Mouse (Mus musculus) limb, embryonic 12.5 days (tissue): ENCODE measurements around the gene Traf1. TPM values are rescaled to one million over a fixed set of nuclear protein-coding genes. Genes with fewer than 3 reads are reported as not detected.

Experiments
- ATAC-seq: fragments of 200-750 bp; cut with Nextera tagmentation; 2 replicates; pipeline ENCODE4 v1.8.0; 2017; ENCODE audit warnings: low read depth, moderate TSS enrichment; ENCODE audit not compliant: insufficient number of reproducible peaks, insufficient read depth, low FRiP score, low TSS enrichment
- H3K27ac ChIP-seq: fragments of 300-500 bp; sonication (generic); 2 replicates; pipeline ENCODE4 v1.5.1; 2016; ENCODE audit warnings: mild to moderate bottlenecking, moderate library complexity
- H3K27me3 ChIP-seq: fragments of 300-500 bp; sonication (generic); 2 replicates; pipeline ENCODE4 v1.6.1; 2016; ENCODE audit warnings: mild to moderate bottlenecking, moderate library complexity
- H3K36me3 ChIP-seq: fragments of 300-500 bp; sonication (generic); 2 replicates; pipeline ENCODE4 v1.6.1; 2016; ENCODE audit warnings: mild to moderate bottlenecking, moderate library complexity
- H3K4me1 ChIP-seq: fragments of 300-500 bp; sonication (generic); replicated peaks from 2 replicates; pipeline ENCODE4 v1.6.1; 2016
- H3K4me2 ChIP-seq: fragments of 300-500 bp; sonication (generic); 2 replicates; pipeline ENCODE4 v1.6.1; 2016; ENCODE audit warnings: mild to moderate bottlenecking, moderate library complexity
- H3K4me3 ChIP-seq: fragments of 300-500 bp; sonication (generic); replicated peaks from 2 replicates; pipeline ENCODE4 v1.5.1; 2016; ENCODE audit warnings: mild to moderate bottlenecking
- H3K9ac ChIP-seq: fragments of 300-500 bp; sonication (generic); replicated peaks from 2 replicates; pipeline ENCODE4 v1.6.1; 2016; ENCODE audit warnings: mild to moderate bottlenecking, moderate library complexity
- H3K9me3 ChIP-seq: fragments of 300-500 bp; sonication (generic); 2 replicates; pipeline ENCODE4 v1.6.1; 2016; ENCODE audit warnings: mild to moderate bottlenecking, moderate library complexity
- WGBS: fragments of 180-500 bp; shearing (Covaris S2); methylation state at CpG from one replicate; pipeline ENCODE4 v1.1.7; 2016; 5-methylcytosine and 5-hydroxymethylcytosine counted together
- polyA plus RNA-seq: library from polyadenylated mRNA; unstranded; fragments of >200 nt; fragmentation: Nextera tagmentation; extraction: Ambion mirVana; gene quantifications from 2 replicates; pipeline ENCODE4 v1.2.1, GENCODE M21; 2016

Traf1 gene
- polyA plus RNA-seq = 0.58 and 0.61 TPM in 2 replicates

DNA sequence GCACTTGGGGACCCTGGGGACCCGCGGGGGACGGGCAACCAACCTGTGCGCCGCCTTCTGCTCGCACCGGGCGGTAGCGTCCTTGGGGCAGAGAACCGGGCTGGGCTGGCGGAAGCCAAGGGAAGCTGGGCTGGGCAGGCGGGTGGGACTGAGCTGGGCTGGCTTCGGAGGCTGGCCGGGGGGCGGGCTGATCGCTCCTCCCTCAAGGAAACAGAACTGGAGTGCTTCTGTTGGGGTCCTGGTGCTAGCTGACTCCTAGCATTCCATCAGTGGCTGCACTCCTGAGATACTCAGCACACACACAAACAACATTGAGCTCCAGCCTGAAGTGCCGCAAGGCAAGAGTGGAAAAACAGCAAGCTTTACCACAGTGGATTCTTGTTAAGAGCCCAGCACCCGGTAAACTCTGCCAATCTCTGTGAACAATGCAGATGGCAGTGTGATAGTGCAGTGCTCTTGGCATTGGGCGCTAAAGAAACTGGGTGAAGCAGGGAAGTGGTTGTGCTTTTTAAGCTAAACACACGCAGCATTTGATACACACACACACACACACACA, at the start of gene Traf1:
Traf1 (minus strand) TSS at position 292 of the 556 bp plus-strand sequence.
- Histone ChIP-seq H3K9ac (peak within 1 kb of the TSS; percentile 37; the same call in 1 of the 2 replicates), H3K4me1 (peaks cover 12% of the 10 kb centered on the region; the same call in 1 of the 2 replicates), H3K4me2 (peak within 1 kb of the TSS; percentile 47), H3K4me3 (peak within 1 kb of the TSS; percentile 25), H3K36me3 (no peaks in the 10 kb centered on the region), H3K9me3 (no peaks in the 10 kb centered on the region), H3K27me3 (peaks cover 18% of the 10 kb centered on the region), H3K27ac (no peak within 1 kb of the TSS)
- 17% methylated on average over 20 of the region's 20 CpGs for WGBS
- no peak for ATAC-seq

DNA sequence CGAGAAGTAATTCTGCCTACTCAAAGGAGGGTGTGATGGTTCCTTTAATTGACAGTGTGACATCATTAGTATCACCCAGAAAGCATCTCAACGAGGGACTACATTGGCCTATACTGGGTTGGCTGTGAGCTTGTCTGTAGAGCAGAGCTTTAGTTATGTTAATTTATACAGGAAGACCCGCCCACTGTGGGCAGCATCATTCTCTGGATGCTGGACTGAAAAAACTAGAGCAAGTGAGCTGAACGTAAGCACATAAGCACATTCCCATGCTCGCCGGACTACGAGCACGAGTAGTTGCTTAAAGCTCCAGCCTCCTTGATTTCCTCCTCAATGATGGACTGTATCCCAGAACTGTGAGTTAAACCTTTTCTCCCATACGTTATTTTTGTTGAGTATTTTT, 37.4 kb upstream of the Traf1 start:
- Histone ChIP-seq H3K4me2 (no peak overlapping the region), H3K36me3 (no peaks in the 10 kb centered on the region), H3K4me3 (no peak overlapping the region), H3K27me3 (no peaks in the 10 kb centered on the region), H3K9me3 (no peaks in the 10 kb centered on the region), H3K27ac (no peak overlapping the region), H3K9ac (no peak overlapping the region), H3K4me1 (0 out of 2 replicates have a peak, but pooled peaks cover 2% of the 10 kb centered on the region)
- 87% methylated on average over 9 of the region's 9 CpGs for WGBS
- ATAC-seq = no peak

DNA sequence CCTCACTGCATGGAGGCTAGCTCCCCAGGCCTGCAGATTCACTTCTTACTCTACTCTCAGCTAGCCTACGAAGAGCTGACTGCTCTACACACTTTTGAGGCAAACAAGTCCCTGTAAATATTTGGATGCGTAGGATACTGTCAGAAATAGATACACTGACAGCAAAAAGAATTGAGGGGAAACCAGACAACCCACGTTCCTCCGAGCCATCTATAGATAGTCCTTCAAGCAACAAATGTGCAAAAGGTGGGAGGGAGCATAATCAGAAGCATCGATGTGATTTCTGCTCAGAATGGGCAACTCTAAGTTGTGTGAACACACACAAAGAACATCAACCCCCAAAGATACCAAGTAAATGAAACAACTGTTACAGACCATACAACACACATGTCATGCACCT, 34.9 kb upstream of the Traf1 start:
- H3K36me3 ChIP-seq = no peaks in the 10 kb centered on the region
- no peaks in the 10 kb centered on the region for H3K27me3 ChIP-seq
- H3K9ac ChIP-seq = no peak overlapping the region
- H3K4me2 ChIP-seq = no peak overlapping the region
- no peak overlapping the region for H3K4me3 ChIP-seq
- WGBS = 89% methylated on average over 5 of the region's 5 CpGs
- no peaks in the 10 kb centered on the region for H3K9me3 ChIP-seq
- no peak overlapping the region for H3K27ac ChIP-seq
- peaks cover 16% of the 10 kb centered on the region for H3K4me1 ChIP-seq
- no peak for ATAC-seq

DNA sequence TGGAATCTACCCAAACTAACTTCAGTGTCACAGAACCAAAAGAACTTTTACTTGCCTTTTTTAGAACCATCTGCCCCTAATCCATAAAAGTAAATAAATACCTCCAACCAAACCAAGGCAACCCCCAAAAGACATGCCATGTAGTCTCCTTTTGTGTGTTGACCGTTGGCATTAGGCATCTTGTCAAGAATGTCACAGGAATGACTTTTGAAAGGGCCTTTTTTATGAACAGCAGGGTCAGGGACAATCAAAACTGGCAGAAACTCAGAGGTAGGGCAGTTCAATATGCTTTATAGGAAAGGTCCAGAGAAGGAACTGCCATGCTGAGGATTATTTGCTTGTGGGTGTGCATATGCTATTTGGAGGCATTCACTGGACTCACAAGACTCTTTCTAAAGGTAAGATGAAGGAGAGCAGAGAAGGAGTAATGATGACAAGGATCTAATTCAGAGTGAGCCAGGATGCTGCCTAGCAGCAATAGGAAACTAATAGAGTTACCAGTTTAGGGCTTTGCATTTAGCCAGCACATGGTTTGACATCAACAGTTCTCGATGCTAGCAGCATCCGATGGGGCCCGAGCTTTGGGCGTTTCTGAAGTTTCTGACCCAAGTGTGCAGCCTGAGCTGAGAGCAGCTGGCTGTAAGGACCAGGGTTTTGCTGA, 32.3 kb upstream of the Traf1 start:
- H3K9me3 ChIP-seq = no peaks in the 10 kb centered on the region
- peaks cover 16% of the 10 kb centered on the region for H3K4me1 ChIP-seq
- no peak overlapping the region for H3K4me3 ChIP-seq
- no peak for ATAC-seq
- H3K36me3 ChIP-seq = no peaks in the 10 kb centered on the region
- H3K9ac ChIP-seq = no peak overlapping the region
- WGBS = 84% methylated on average over 5 of the region's 5 CpGs
- no peak overlapping the region for H3K4me2 ChIP-seq
- no peaks in the 10 kb centered on the region for H3K27me3 ChIP-seq
- no peak overlapping the region for H3K27ac ChIP-seq

DNA sequence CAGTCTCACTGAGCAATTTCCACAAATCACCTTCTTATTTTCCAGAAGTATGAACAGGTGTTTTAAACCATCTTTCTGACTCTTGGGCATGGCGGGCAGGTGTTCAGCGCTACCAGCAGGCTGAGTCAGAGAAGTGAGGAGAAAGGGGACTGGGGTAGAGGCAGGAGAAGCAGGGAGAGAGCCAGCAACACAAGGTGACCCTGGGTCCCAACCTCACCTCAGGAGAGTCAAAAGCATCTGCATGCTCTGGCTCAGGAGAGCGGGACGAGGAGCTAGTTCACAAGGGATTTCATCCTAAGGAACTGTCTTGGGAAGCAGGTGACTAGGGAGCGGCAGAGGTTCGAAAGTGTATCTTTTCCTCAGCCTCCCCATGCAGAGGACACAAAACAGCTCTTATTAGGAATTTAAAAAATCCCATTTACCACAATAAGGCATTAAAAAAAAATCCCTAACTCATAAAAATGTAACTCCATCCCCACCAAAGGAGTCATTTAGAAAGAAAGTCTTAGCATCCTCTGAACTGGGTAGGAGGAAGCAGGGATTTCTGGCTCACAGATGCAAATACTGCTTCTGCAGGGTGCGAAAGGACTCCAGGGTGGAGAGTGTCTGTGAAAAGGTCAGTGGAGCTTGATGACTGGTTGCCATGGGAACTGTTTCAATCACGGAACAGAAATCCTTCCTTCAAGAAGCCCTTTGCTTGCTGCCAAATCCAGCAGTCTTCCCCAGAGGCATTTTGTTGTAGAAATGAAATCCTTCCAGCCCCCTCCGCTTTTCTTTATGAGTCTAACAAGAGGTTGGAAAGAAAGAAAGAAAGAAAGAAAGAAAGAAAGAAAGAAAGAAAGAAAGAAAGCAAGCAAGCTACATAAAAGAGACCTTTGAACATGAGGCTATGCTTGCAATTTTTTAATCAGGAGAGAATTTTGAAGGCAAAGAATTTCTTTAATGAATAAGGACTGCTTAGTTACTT, 31.4 kb upstream of the Traf1 start:
- Histone ChIP-seq H3K27me3 (no peaks in the 10 kb centered on the region), H3K36me3 (no peaks in the 10 kb centered on the region), H3K27ac (no peak overlapping the region), H3K9ac (no peak overlapping the region), H3K4me3 (no peak overlapping the region), H3K9me3 (no peaks in the 10 kb centered on the region), H3K4me1 (peaks cover 16% of the 10 kb centered on the region), H3K4me2 (no peak overlapping the region)
- no peak for ATAC-seq
- WGBS = 13% methylated on average over 9 of the region's 9 CpGs

DNA sequence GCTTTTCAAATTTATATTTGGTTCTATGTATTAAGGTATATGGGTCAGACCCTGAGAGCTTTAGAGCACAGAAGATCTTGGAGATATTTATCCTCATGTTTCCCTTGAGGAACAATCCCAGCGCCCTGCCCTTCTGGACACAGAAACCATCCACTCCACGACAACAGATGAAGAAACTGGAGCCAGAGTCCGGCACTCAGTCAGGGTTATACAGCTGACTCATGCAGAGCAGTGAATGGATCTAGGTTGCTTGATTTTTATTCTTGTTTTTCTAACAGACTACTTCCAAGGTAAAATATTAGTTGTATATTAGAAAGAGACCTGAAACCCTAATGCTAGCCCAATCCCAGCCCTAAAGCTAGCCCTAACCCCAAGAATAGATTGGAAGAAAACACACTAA, 30.4 kb upstream of the Traf1 start:
- no peak overlapping the region for H3K27ac ChIP-seq
- no peak overlapping the region for H3K4me3 ChIP-seq
- WGBS = 84% methylated on average over 3 of the region's 3 CpGs
- H3K4me2 ChIP-seq = no peak overlapping the region
- no peaks in the 10 kb centered on the region for H3K36me3 ChIP-seq
- H3K27me3 ChIP-seq = no peaks in the 10 kb centered on the region
- no peak overlapping the region for H3K9ac ChIP-seq
- ATAC-seq = no peak
- H3K4me1 ChIP-seq = peaks cover 16% of the 10 kb centered on the region
- no peaks in the 10 kb centered on the region for H3K9me3 ChIP-seq

DNA sequence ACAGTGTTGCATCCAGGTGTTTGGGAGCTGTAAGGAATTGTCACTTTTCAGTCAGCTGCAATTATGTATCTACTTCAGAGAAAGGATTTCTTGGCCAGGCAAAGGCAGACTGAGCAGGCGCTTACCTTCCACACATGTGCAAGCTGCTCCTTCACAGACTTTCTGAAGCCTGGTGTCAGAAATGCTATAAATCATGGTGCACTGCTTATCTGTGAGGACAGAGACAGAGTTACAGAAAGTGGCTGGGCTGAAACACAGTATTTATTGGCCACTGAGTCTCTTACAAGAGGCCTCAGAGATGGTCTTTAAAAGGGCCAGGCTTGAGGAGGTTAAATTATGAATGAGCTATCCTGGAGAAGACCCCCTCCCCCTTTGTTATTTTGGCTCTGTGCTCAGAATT, 28.2 kb upstream of the Traf1 start:
- Histone ChIP-seq H3K9ac (no peak overlapping the region), H3K4me2 (no peak overlapping the region), H3K27me3 (no peaks in the 10 kb centered on the region), H3K4me1 (peaks cover 16% of the 10 kb centered on the region), H3K4me3 (no peak overlapping the region), H3K27ac (no peak overlapping the region), H3K9me3 (no peaks in the 10 kb centered on the region), H3K36me3 (no peaks in the 10 kb centered on the region)
- 79% methylated on average over 1 of the region's 1 CpGs for whole genome bisulfite sequencing
- ATAC-seq = no peak

DNA sequence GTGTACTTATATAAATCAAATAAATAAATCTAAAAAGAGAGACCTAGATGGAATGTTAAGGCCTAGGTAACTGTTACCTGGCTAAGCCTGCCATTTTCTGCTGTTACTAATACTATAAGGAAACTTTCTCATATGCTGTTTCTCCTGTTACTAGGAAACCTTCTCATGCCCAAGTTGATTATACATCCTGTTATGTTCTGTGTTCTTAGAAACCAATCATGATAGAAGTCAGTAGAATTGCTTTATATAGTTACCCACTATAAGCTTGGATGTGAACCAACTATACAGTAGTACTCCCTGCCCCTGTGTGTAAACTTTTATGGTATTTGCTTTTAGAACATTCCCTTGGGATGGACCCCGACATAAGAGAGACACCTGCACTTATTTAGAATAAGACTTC, 26.0 kb upstream of the Traf1 start:
- Histone ChIP-seq H3K36me3 (no peaks in the 10 kb centered on the region), H3K9me3 (no peaks in the 10 kb centered on the region), H3K27ac (no peak overlapping the region), H3K4me2 (no peak overlapping the region), H3K27me3 (no peaks in the 10 kb centered on the region), H3K9ac (no peak overlapping the region), H3K4me1 (peaks cover 13% of the 10 kb centered on the region), H3K4me3 (no peak overlapping the region)
- 66% methylated on average over 1 of the region's 1 CpGs for WGBS
- ATAC-seq = no peak

DNA sequence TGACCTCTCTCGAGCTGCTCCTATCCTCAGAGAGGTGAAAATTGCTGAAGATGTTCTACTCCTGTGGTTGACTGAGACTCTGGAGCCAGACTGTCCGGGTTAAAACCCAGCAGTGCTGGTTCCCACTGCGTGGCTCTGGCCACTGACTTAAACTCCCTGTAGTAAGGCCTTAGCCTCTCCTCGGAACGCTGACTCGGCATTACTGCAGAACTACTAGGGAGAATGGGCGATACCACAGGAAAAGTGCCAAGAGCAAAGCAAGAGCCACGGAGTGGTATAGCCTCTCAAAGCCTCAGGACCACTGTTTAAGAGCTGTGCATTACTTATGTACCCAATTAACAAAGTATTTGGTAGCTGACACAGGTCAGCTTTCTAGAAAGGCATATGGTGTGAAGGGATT, 23.3 kb upstream of the Traf1 start:
- H3K4me3 ChIP-seq = no peak overlapping the region
- H3K9ac ChIP-seq = no peak overlapping the region
- H3K27me3 ChIP-seq = peaks cover 3% of the 10 kb centered on the region; the same call in 1 of the 2 replicates
- no peak overlapping the region for H3K4me2 ChIP-seq
- H3K9me3 ChIP-seq = no peaks in the 10 kb centered on the region
- H3K4me1 ChIP-seq = peaks cover 28% of the 10 kb centered on the region
- ATAC-seq = no peak
- no peak overlapping the region for H3K27ac ChIP-seq
- H3K36me3 ChIP-seq = no peaks in the 10 kb centered on the region
- 82% methylated on average over 8 of the region's 8 CpGs for WGBS

DNA sequence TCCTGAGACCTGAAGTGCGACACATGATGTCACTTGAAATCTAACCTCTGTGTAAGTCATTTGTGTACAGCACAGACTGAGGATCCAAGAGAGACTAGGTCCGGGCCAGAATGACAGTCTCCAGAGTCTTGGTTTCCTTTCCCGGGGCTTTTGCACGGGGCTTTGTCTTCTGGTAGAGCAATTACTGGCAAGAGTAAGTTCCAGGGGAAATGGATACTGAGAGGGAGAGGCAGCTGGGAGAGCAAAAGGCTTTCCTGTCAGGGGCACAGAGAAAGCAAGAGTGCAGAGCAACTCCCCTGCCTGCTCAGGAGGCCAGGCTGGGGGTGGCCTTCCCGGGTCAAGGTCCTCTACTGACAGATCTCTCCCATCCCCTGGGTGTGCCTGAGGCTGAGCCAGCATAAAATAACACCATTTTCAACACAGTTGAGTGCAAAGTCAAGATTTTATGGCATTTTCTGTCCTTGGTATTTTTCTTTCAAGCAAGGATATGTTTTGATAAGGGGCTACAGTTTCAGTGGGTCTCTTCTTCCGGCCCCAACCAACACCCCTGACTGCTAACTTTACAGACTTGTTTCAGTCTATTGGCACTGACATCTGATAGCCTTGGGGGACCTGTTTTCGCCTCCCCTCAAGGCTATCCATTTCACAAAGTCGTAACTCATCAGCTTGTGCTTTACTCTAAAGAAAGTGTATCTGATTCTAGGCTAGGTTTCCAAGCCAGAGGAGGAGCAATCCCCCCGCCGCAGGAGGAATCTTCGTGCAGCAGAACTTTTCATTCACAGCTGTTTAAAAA, 21.5 kb upstream of the Traf1 start:
- Histone ChIP-seq H3K9me3 (no peaks in the 10 kb centered on the region), H3K36me3 (no peaks in the 10 kb centered on the region), H3K4me2 (0 out of 2 replicates have a peak overlapping the region, but pooled peaks have one; percentile 13), H3K27me3 (peaks cover 3% of the 10 kb centered on the region; the same call in 1 of the 2 replicates), H3K9ac (no peak overlapping the region), H3K4me1 (peaks cover 28% of the 10 kb centered on the region), H3K27ac (0 out of 2 replicates have a peak overlapping the region, but pooled peaks have one; percentile 31), H3K4me3 (no peak overlapping the region)
- peak; percentile 42; the same call in 1 of the 2 replicates for ATAC-seq
- 46% methylated on average over 11 of the region's 11 CpGs for WGBS
